Mouse (Mus musculus): ENCODE data around the gene Exoc4. TPM values are rescaled to one million over a fixed set of nuclear protein-coding genes. Genes with fewer than 3 reads are reported as not detected.

The Exoc4 gene
- polyA plus RNA-seq, 1 experiment, result 7.7 TPM

- TF ChIP-seq GATA1 (IDR thresholded peaks at IDR 0.05; ENCODE audit: low read length), result no peak
Measured at GRCm38 (mm10) chr6:33727271-33727670, 478.4 kb downstream of the Exoc4 start.

- TF ChIP-seq GATA1 (IDR thresholded peaks at IDR 0.05; ENCODE audit: low read length), result no peak
Measured at GRCm38 (mm10) chr6:33732214-33732613, 483.3 kb downstream of the Exoc4 start.

DNA sequence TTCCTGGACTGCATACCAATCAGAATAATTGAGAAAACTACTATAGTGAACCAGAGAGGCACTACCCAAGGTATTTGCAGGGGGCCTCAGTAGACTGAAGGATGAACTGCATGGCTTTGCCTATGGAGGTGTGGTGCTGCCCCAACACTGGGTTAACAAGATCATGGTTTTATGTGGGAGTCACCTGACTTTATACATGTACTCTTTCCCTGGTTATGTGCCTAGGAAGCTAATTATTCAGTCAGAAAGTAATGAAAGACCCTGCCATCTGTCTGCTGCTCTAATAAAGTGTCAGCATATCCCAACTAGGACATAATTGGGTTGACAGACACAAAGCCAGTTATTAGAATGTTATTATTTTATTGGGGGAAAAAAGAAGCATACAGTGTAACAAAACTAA is 484.7 kb downstream of the Exoc4 start:
- TF ChIP-seq GATA1 (IDR thresholded peaks at IDR 0.05; ENCODE audit: low read length), result no peak

GRCm38 (mm10) chr6:33734032-33734431 is 485.1 kb downstream of the Exoc4 start:
- TF ChIP-seq GATA1 (IDR thresholded peaks at IDR 0.05; ENCODE audit: low read length), result no peak

- TF ChIP-seq GATA1 (IDR thresholded peaks at IDR 0.05; ENCODE audit: low read length), result no peak
Measured at GRCm38 (mm10) chr6:33738857-33739291, 490.0 kb downstream of the Exoc4 start.

GRCm38 (mm10) chr6:33739304-33739703 is 490.4 kb downstream of the Exoc4 start:
- TF ChIP-seq GATA1 (IDR thresholded peaks at IDR 0.05; ENCODE audit: low read length), result no peak

DNA sequence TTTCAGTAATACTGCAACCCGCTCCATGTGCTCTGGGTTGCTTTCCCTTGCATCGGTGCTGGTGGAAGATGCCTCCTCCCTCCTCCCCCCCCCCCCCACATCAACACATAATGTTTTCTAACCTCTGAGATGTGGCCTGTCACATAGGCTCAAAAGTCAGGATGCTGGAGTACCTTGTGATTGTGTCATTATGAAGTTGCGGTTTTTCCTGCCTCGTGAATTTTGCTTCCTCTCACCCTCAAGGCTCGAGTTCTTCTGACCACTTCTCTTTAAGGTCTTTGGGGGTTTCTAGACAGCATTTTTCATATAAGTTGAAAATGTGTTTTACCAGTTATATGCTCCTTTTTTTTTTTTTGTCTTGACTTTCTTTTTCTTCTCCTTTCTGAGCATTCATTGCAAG is 507.1 kb downstream of the Exoc4 start:
- no peak for TF ChIP-seq GATA1 (IDR thresholded peaks at IDR 0.05; ENCODE audit: low read length)

- TF ChIP-seq GATA1 (IDR thresholded peaks at IDR 0.05; ENCODE audit: low read length), result no peak
Measured at GRCm38 (mm10) chr6:33761557-33761956, 512.7 kb downstream of the Exoc4 start.

DNA sequence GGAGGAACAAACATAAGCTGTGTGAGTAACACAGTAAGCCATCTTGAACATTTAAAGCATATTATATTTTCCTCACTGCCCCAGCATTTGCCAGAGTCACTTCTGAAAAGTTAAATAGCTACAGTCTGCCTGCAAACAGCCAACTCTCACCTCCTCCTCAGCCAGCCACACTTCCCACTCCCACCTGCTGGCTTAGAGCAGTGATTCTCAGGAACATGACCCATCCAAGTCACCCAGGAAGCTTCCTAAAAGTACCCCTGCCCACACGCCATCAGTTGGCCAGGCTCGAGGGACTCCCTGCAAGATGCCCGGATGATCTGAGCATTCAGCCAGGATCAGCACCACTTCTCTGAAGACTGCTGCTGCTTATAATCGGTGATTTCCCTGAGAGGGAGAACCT is 514.4 kb downstream of the Exoc4 start:
- no peak for TF ChIP-seq GATA1 (IDR thresholded peaks at IDR 0.05; ENCODE audit: low read length)

- no peak for TF ChIP-seq GATA1 (IDR thresholded peaks at IDR 0.05; ENCODE audit: low read length)
Measured at GRCm38 (mm10) chr6:33763970-33764369, 515.1 kb downstream of the Exoc4 start.

DNA sequence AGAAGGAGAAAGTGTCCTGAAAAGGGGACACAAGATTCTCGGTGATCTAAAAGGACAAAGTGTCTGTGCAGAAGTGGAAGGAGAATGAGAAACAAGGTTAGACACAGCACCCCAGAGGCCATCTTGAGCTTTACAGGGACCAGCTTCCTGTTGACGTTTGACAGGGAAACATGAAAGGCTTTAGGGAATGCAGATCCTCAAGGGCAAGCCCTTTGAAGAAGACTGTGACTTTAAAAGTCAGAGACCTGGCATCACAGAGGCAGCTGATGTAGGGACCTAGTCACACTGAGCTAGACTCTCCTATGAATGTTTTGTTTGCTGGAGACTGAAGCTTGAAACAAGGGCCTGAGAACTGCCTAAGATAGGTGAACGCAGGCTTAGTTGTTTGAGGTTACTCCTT is 520.4 kb downstream of the Exoc4 start:
- TF ChIP-seq GATA1 (IDR thresholded peaks at IDR 0.05; ENCODE audit: low read length), result no peak

GRCm38 (mm10) chr6:33770021-33770420 is 521.1 kb downstream of the Exoc4 start:
- no peak for TF ChIP-seq GATA1 (IDR thresholded peaks at IDR 0.05; ENCODE audit: low read length)

- TF ChIP-seq GATA1 (IDR thresholded peaks at IDR 0.05; ENCODE audit: low read length), result no peak
Measured at GRCm38 (mm10) chr6:33772551-33773315, 523.8 kb downstream of the Exoc4 start.

GRCm38 (mm10) chr6:33792604-33793003 is 543.7 kb downstream of the Exoc4 start:
- no peak for TF ChIP-seq GATA1 (IDR thresholded peaks at IDR 0.05; ENCODE audit: low read length)

DNA sequence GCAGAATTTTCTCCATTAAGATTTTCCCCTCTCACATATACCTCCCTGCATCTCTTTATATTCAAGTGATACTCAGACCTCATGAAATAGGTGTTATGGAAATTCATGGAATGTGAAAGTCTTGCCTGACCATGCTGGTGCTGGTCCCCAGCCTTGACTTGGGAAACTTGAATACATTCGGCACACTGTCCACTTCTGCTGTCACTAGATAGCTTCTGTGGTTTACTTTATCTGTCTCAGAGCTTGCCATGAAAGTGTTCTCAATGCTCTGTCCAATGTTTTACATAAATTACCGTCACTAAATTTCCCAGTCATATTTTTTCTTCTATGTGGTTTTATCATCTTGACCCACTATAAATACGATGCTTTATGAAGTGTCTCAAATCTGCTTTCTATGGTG is 552.4 kb downstream of the Exoc4 start:
- TF ChIP-seq GATA1 (IDR thresholded peaks at IDR 0.05; ENCODE audit: low read length), result no peak

GRCm38 (mm10) chr6:33803481-33804098 is 554.7 kb downstream of the Exoc4 start:
- no peak for TF ChIP-seq GATA1 (IDR thresholded peaks at IDR 0.05; ENCODE audit: low read length)

DNA sequence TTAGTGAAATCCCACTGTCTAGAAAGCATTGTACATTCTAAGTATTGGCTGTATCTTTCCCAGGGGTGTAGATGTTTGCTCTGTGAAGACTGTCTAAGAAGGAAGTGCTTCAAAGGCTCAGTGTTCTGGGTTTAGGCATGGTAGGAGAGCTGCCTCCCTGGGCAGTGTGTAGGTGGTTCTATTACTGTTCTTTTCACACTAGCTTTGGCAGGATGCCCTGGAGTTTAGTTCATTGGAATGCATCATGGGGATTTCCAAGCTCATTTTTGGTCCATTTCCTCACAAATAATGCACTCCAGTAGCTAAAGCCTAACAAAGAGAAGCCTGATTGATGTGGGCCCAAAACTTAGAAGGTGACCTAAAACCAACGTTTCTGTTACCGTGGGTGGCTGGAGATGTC is 555.9 kb downstream of the Exoc4 start:
- TF ChIP-seq GATA1 (IDR thresholded peaks at IDR 0.05; ENCODE audit: low read length), result no peak

Data from G1E-ER4 (cell line).